Mouse (Mus musculus) hindbrain, embryonic 12.5 days (tissue): ENCODE measurements around the gene Use1. TPM values are rescaled to one million over a fixed set of nuclear protein-coding genes. Genes with fewer than 3 reads are reported as not detected.
"Not testable (repeated sequence)": the region's sequence is repeated elsewhere in the genome, so short reads cannot be mapped to it uniquely, and the experiment has no call there.

Experiments used
- ATAC-seq: fragments of 200-750 bp; cut with Nextera tagmentation; 2 replicates; pipeline ENCODE4 v1.8.0; 2017; ENCODE audit warnings: moderate TSS enrichment; ENCODE audit not compliant: low FRiP score
- H3K27ac ChIP-seq: fragments of 300-500 bp; sonication (generic); 2 replicates; pipeline ENCODE4 v1.5.1; 2016; ENCODE audit warnings: mild to moderate bottlenecking
- H3K27me3 ChIP-seq: fragments of 300-500 bp; sonication (generic); 2 replicates; pipeline ENCODE4 v1.6.1; 2016; ENCODE audit warnings: mild to moderate bottlenecking
- H3K36me3 ChIP-seq: fragments of 300-500 bp; sonication (generic); 2 replicates; pipeline ENCODE4 v1.6.1; 2016; ENCODE audit warnings: mild to moderate bottlenecking
- H3K4me1 ChIP-seq: fragments of 300-500 bp; sonication (generic); 2 replicates; pipeline ENCODE4 v1.6.1; 2016
- H3K4me2 ChIP-seq: fragments of 300-500 bp; sonication (generic); replicated peaks from 2 replicates; pipeline ENCODE4 v1.6.1; 2016; ENCODE audit warnings: mild to moderate bottlenecking
- H3K4me3 ChIP-seq: fragments of 300-500 bp; sonication (generic); 2 replicates; pipeline ENCODE4 v1.5.1; 2016; ENCODE audit warnings: mild to moderate bottlenecking
- H3K9ac ChIP-seq: fragments of 300-500 bp; sonication (generic); 2 replicates; pipeline ENCODE4 v1.6.1; 2016; ENCODE audit warnings: mild to moderate bottlenecking, moderate library complexity
- H3K9me3 ChIP-seq: fragments of 300-500 bp; sonication (generic); replicated peaks from 2 replicates; pipeline ENCODE4 v1.6.1; 2016; ENCODE audit warnings: mild to moderate bottlenecking
- WGBS: fragments of 180-500 bp; shearing (Covaris S2); methylation state at CpG from one replicate; pipeline ENCODE4 v1.1.7; 2016; 5-methylcytosine and 5-hydroxymethylcytosine counted together
- polyA plus RNA-seq: library from polyadenylated mRNA; unstranded; fragments of >200 nt; fragmentation: Nextera tagmentation; extraction: Ambion mirVana; gene quantifications from 2 replicates; pipeline ENCODE4 v1.2.1, GENCODE M21; 2016

The Use1 gene
- polyA plus RNA-seq, result 80.8 and 82.4 TPM in 2 replicates

- Histone ChIP-seq H3K4me2 (peak within 1 kb of the TSS; percentile 83), H3K9ac (peak within 1 kb of the TSS; percentile 68), H3K27ac (peak within 1 kb of the TSS; percentile 94), H3K4me3 (peak within 1 kb of the TSS; percentile 68), H3K9me3 (no peaks in the 10 kb centered on the region), H3K36me3 (peaks cover 15% of the 10 kb centered on the region), H3K27me3 (no peaks in the 10 kb centered on the region), H3K4me1 (peaks cover 18% of the 10 kb centered on the region)
- peak; percentile 80 for ATAC-seq
- under 1% methylated on average over 56 of the region's 56 CpGs for WGBS
Observed at GRCm38 (mm10) chr8:71366771-71367528, at the start of gene Use1. Use1 (plus strand) TSS chr8:71366848.

GRCm38 (mm10) chr8:71318610-71319009, 48.0 kb upstream of the Use1 start:
- not testable (repeated sequence) for H3K4me3 ChIP-seq, H3K9me3 ChIP-seq, H3K4me1 ChIP-seq, H3K27ac ChIP-seq, ATAC-seq, H3K4me2 ChIP-seq, H3K27me3 ChIP-seq, H3K9ac ChIP-seq
- WGBS, result 81% methylated on average over 5 of the region's 5 CpGs
- peaks cover 42% of the 10 kb centered on the region for H3K36me3 ChIP-seq

DNA sequence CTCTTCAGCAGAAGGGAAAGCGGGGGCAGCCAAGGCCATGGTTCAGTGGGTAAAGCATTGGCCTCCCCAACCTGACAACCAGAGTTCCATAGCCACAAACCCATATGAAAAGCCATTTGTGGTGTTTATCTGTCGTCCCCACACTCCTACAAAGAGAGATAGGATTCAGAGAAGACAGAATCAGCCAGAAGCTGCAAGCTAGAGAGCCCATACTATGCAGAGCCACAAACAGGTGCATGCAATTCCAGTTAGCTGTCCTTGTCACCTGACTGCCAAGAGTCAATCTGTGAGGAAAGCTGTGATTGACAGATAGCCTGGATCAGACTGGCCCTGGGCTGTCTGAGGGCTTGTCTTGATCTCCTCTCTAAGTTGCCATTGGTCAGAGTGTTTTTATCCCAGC, 46.9 kb upstream of the Use1 start:
- peaks cover 53% of the 10 kb centered on the region for H3K36me3 ChIP-seq
- not testable (repeated sequence) for H3K9me3 ChIP-seq, H3K4me2 ChIP-seq, ATAC-seq, H3K4me3 ChIP-seq, H3K4me1 ChIP-seq, H3K27me3 ChIP-seq, H3K27ac ChIP-seq, H3K9ac ChIP-seq
- WGBS, result 86% methylated on average over 2 of the region's 2 CpGs

DNA sequence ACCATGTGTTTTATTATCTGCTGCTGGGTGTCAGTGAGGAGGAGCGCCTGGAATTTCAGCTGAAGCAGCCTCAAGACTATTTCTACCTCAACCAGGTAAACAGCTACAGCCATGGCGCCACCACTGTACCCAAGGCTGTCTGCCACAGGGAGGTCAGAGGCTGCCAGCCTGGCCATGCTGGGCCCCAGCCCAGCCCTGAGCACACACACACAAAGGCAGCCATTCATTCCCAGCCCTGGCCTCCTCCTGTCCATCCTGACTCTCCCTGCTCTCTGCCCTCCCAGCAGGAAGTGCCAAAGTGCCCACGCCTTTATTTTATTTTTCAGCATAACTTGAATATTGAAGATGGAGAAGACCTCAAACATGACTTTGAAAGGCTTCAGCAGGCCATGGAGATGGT, 43.7 kb upstream of the Use1 start:
- Histone ChIP-seq H3K27me3 (no peaks in the 10 kb centered on the region), H3K4me2 (no peak overlapping the region), H3K27ac (no peak overlapping the region), H3K36me3 (peaks cover 60% of the 10 kb centered on the region), H3K4me1 (no peaks in the 10 kb centered on the region), H3K4me3 (no peak overlapping the region), H3K9ac (no peak overlapping the region), H3K9me3 (no peaks in the 10 kb centered on the region)
- ATAC-seq, result no peak
- WGBS, result 90% methylated on average over 3 of the region's 3 CpGs

- H3K4me1 ChIP-seq, result no peaks in the 10 kb centered on the region
- H3K36me3 ChIP-seq, result peaks cover 76% of the 10 kb centered on the region
- no peak overlapping the region for H3K27ac ChIP-seq
- H3K27me3 ChIP-seq, result no peaks in the 10 kb centered on the region
- no peak overlapping the region for H3K4me3 ChIP-seq
- H3K4me2 ChIP-seq, result no peak overlapping the region
- H3K9ac ChIP-seq, result no peak overlapping the region
- no peaks in the 10 kb centered on the region for H3K9me3 ChIP-seq
- WGBS, result 100% methylated on average over 1 of the region's 1 CpGs
- ATAC-seq, result no peak
Observed at GRCm38 (mm10) chr8:71324848-71325247, 41.8 kb upstream of the Use1 start.

- ATAC-seq, H3K4me1 ChIP-seq, H3K4me3 ChIP-seq, H3K4me2 ChIP-seq, H3K9me3 ChIP-seq, H3K27me3 ChIP-seq, H3K27ac ChIP-seq, H3K9ac ChIP-seq: not testable (repeated sequence)
- peaks cover 42% of the 10 kb centered on the region for H3K36me3 ChIP-seq
- WGBS, result 98% methylated on average over 6 of the region's 6 CpGs
Observed at GRCm38 (mm10) chr8:71337834-71338233, 28.8 kb upstream of the Use1 start.

GRCm38 (mm10) chr8:71340625-71341024, 26.0 kb upstream of the Use1 start:
- ATAC-seq, result no peak
- H3K9ac ChIP-seq, result no peak overlapping the region
- H3K36me3 ChIP-seq, result peaks cover 50% of the 10 kb centered on the region
- H3K27ac ChIP-seq, result no peak overlapping the region
- no peaks in the 10 kb centered on the region for H3K4me1 ChIP-seq
- 74% methylated on average over 5 of the region's 5 CpGs for WGBS
- H3K4me2 ChIP-seq, result no peak overlapping the region
- no peaks in the 10 kb centered on the region for H3K9me3 ChIP-seq
- H3K4me3 ChIP-seq, result no peak overlapping the region
- no peaks in the 10 kb centered on the region for H3K27me3 ChIP-seq

GRCm38 (mm10) chr8:71346581-71346980, 20.1 kb upstream of the Use1 start:
- WGBS, result 87% methylated on average over 1 of the region's 1 CpGs
- Histone ChIP-seq H3K4me3 (no peak overlapping the region), H3K27ac (no peak overlapping the region), H3K27me3 (no peaks in the 10 kb centered on the region), H3K4me2 (no peak overlapping the region), H3K9ac (no peak overlapping the region), H3K36me3 (peaks cover 83% of the 10 kb centered on the region), H3K4me1 (no peaks in the 10 kb centered on the region), H3K9me3 (no peaks in the 10 kb centered on the region)
- no peak for ATAC-seq

DNA sequence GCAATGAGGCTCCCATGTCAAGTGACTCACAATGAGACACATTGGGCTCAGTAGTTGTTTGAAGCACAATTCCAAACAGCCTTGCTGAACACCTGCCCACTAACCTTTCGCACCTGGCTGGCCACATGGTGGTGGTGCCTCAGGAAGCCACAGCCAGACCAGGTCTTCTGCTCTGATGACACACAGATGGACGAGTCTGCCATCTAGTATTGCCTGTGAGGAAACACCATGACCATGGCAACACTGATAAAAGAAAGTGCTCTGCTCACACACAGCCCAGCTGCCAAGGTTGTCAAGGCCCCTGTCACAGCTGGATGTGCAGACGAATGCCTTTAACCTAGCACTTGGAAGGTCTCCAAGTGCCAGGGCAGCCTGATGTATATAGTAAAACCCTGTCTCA, 15.5 kb upstream of the Use1 start:
- Histone ChIP-seq H3K9ac (no peak overlapping the region), H3K4me2 (no peak overlapping the region), H3K4me3 (no peak overlapping the region), H3K9me3 (no peaks in the 10 kb centered on the region), H3K27me3 (no peaks in the 10 kb centered on the region), H3K36me3 (peaks cover 100% of the 10 kb centered on the region), H3K27ac (no peak overlapping the region), H3K4me1 (no peaks in the 10 kb centered on the region)
- 77% methylated on average over 3 of the region's 3 CpGs for WGBS
- ATAC-seq, result no peak

DNA sequence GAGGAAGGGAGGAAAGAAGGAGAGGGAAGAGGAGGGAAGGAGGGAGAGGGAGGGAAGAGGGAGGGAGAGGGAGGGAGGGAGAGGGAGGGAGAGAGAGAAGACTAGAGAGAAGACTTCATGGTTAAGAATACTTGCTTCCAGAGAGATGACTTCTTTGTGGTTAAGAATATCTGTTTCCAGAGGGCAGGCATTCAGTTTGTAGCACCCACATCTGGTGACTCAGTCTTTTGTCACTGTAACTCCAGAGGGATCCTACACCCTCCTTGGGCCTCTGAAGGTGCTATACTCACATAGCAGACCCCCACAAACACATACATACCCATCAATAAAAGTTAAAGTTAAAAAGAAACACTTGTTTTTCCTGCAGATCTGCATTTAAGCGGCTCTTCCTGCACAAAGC, 15.1 kb upstream of the Use1 start:
- no peak overlapping the region for H3K27ac ChIP-seq
- WGBS, result 95% methylated on average over 1 of the region's 1 CpGs
- H3K36me3 ChIP-seq, result peaks cover 100% of the 10 kb centered on the region
- H3K4me1 ChIP-seq, result no peaks in the 10 kb centered on the region
- no peak for ATAC-seq
- no peaks in the 10 kb centered on the region for H3K9me3 ChIP-seq
- H3K9ac ChIP-seq, result no peak overlapping the region
- no peak overlapping the region for H3K4me3 ChIP-seq
- H3K4me2 ChIP-seq, result no peak overlapping the region
- H3K27me3 ChIP-seq, result no peaks in the 10 kb centered on the region

DNA sequence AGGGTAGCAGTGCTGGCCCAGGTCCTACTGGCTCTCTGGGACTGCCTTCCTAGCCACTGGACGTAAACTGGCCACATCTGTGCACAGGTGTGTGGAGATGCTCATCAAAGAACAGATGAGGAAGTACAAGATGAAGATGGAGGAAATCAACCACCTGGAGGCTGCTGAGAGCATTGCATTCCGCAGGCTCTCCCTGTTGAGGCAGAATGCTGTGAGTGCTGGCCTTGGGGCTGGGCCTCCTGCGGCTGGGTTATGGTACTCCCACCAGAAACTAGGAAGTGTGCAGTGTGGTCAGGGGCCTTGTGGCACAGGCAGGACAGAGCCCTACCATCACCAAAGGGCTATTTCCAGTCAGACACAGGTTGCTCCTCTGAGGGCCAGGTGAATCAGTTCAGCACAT, 8.6 kb upstream of the Use1 start:
- Histone ChIP-seq H3K4me3 (no peak overlapping the region), H3K4me1 (no peaks in the 10 kb centered on the region), H3K9ac (no peak overlapping the region), H3K27ac (no peak overlapping the region), H3K9me3 (no peaks in the 10 kb centered on the region), H3K27me3 (no peaks in the 10 kb centered on the region), H3K36me3 (peaks cover 78% of the 10 kb centered on the region), H3K4me2 (no peak overlapping the region)
- 84% methylated on average over 3 of the region's 3 CpGs for WGBS
- no peak for ATAC-seq

DNA sequence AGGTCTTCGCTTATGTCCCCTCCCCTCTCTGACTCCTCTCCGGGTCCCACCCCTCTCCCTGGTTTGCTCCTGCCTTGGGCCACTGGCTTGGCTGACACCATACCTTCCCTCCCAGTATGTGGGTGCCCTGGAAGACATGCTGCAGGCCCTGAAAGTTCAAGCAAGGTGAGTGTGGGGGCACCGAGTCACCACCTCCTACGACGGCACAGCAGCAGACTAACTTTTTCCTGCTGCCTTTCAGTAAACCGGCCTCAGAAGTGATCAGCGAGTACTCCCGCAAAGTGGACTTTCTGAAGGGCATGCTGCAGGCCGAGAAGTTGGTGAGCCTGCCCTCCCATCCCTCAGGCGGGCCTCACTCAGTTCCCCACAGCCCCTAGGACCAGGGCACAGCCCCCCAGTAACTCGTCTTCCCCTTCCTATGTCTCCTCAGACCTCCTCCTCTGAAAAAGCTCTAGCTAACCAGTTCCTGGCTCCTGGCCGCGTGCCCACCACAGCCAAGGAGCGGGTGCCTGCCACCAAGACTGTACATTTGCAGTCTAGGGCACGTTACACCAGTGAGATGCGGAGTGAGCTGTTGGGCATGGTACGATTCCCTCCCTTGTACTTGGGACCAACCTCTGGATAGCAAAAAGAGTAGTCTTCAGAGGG, 1.0 kb downstream of the Use1 start:
- Histone ChIP-seq H3K27ac (peak overlapping the region; percentile 94), H3K4me1 (peaks cover 18% of the 10 kb centered on the region), H3K36me3 (peaks cover 15% of the 10 kb centered on the region), H3K4me3 (peak overlapping the region; percentile 68), H3K27me3 (no peaks in the 10 kb centered on the region), H3K9ac (peak overlapping the region; percentile 68), H3K4me2 (peak overlapping the region; percentile 83), H3K9me3 (no peaks in the 10 kb centered on the region)
- ATAC-seq, result no peak
- WGBS, result 51% methylated on average over 17 of the region's 17 CpGs

GRCm38 (mm10) chr8:71368366-71368765, 1.7 kb downstream of the Use1 start:
- Histone ChIP-seq H3K9me3 (no peaks in the 10 kb centered on the region), H3K4me3 (0 out of 2 replicates have a peak overlapping the region, but pooled peaks have one; percentile 68), H3K4me1 (peaks cover 18% of the 10 kb centered on the region), H3K27me3 (no peaks in the 10 kb centered on the region), H3K9ac (0 out of 2 replicates have a peak overlapping the region, but pooled peaks have one; percentile 8), H3K4me2 (peak overlapping the region; percentile 83), H3K27ac (no peak overlapping the region), H3K36me3 (peaks cover 20% of the 10 kb centered on the region)
- no peak for ATAC-seq
